Mouse (Mus musculus) megakaryocyte, embryonic 14.5 days (primary cell): ENCODE data around the gene Etnk1.

ENCODE experiments used
- FLI1 ChIP-seq: IDR thresholded peaks from 2 replicates; pipeline ENCODE4 v1.6.1; 2012; ENCODE audit warnings: low read length, inconsistent platforms, mixed read lengths
- GATA1 ChIP-seq: IDR thresholded peaks from 3 replicates; pipeline ENCODE4 v1.6.1; 2012; ENCODE audit warnings: mixed read lengths, low read length, inconsistent platforms, borderline replicate concordance

DNA sequence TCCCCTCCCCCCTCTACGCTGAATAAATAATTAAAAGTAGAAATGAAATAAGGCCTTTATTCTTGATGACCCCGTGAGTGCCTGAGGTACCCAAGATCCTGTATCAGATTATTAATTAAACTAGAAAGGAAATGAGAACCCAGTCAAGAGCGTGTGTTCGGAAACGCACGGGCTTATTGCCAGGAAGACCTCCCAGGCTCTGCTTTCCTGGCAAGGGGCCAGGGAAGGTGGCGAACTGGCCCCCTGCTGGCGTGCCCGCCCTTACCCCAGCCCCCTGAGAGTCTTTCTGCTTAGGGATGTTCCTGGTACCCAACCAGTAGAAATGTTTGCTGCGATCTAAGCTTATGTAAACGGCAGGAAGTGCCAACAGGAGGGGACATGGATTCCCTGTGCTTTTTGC, 49.2 kb downstream of the Etnk1 start:
- TF ChIP-seq GATA1 (no peak), FLI1 (no peak)
